Mouse (Mus musculus) forebrain, embryonic 10.5 days (tissue): ENCODE measurements around the gene Phc1. TPM values are rescaled to one million over a fixed set of nuclear protein-coding genes. Genes with fewer than 3 reads are reported as not detected.
"Not testable (repeated sequence)": the region's sequence is repeated elsewhere in the genome, so short reads cannot be mapped to it uniquely, and the experiment has no call there.

Experiments used
- DNase-seq: peaks from one replicate; pipeline ENCODE4 v3.0.0-alpha.2; 2017; ENCODE audit warnings: low spot score; ENCODE audit errors: extremely low spot score
- H3K27ac ChIP-seq: fragments of 300-500 bp; sonication (generic); 2 replicates; pipeline ENCODE4 v1.5.1; 2016; ENCODE audit warnings: mild to moderate bottlenecking
- H3K27me3 ChIP-seq: fragments of 300-500 bp; sonication (generic); 2 replicates; pipeline ENCODE4 v1.6.1; 2016; ENCODE audit warnings: mild to moderate bottlenecking; ENCODE audit not compliant: poor library complexity, severe bottlenecking
- H3K36me3 ChIP-seq: fragments of 300-500 bp; sonication (generic); replicated peaks from 2 replicates; pipeline ENCODE4 v1.6.1; 2016; ENCODE audit warnings: mild to moderate bottlenecking, moderate library complexity
- H3K4me1 ChIP-seq: fragments of 300-500 bp; sonication (generic); 2 replicates; pipeline ENCODE4 v1.6.1; 2016
- H3K4me3 ChIP-seq: fragments of 300-500 bp; sonication (generic); 2 replicates; pipeline ENCODE4 v1.5.1; 2016; ENCODE audit warnings: mild to moderate bottlenecking, moderate library complexity
- H3K9me3 ChIP-seq: fragments of 300-500 bp; sonication (generic); 2 replicates; pipeline ENCODE4 v1.6.1; 2016; ENCODE audit warnings: mild to moderate bottlenecking, moderate library complexity
- WGBS: fragments of 180-500 bp; shearing (Covaris S2); methylation state at CpG from one replicate; pipeline ENCODE4 v1.1.7; 2016; 5-methylcytosine and 5-hydroxymethylcytosine counted together
- polyA plus RNA-seq: library from polyadenylated mRNA; unstranded; fragments of >200 nt; fragmentation: Nextera tagmentation; extraction: Ambion mirVana; gene quantifications from 2 replicates; pipeline ENCODE4 v1.2.1, GENCODE M21; 2016

Gene Phc1
- polyA plus RNA-seq, 1 experiment from 2014 or later: 26.2 TPM

GRCm38 (mm10) chr6:122347326-122347725, 7.0 kb upstream of the Phc1 start:
- not testable (repeated sequence) for H3K4me3 ChIP-seq, H3K9me3 ChIP-seq, H3K27ac ChIP-seq, DNase-seq, H3K36me3 ChIP-seq, H3K27me3 ChIP-seq
- 68% methylated on average over 1 of the region's 1 CpGs for WGBS
- peaks cover 20% of the 10 kb centered on the region for H3K4me1 ChIP-seq

GRCm38 (mm10) chr6:122346399-122346798, 6.0 kb upstream of the Phc1 start:
- no peaks in the 10 kb centered on the region for H3K9me3 ChIP-seq
- H3K27ac ChIP-seq: no peak overlapping the region
- no peaks in the 10 kb centered on the region for H3K27me3 ChIP-seq
- no peaks in the 10 kb centered on the region for H3K36me3 ChIP-seq
- 86% methylated on average over 7 of the region's 7 CpGs for WGBS
- DNase-seq: no peak
- H3K4me1 ChIP-seq: peaks cover 26% of the 10 kb centered on the region
- H3K4me3 ChIP-seq: no peak overlapping the region

- no peaks in the 10 kb centered on the region for H3K27me3 ChIP-seq
- H3K4me3 ChIP-seq: no peak overlapping the region
- peaks cover 33% of the 10 kb centered on the region for H3K4me1 ChIP-seq
- 86% methylated on average over 6 of the region's 6 CpGs for WGBS
- no peak overlapping the region for H3K27ac ChIP-seq
- H3K36me3 ChIP-seq: no peaks in the 10 kb centered on the region
- DNase-seq: no peak
- no peaks in the 10 kb centered on the region for H3K9me3 ChIP-seq
Measured at GRCm38 (mm10) chr6:122345731-122346130, 5.4 kb upstream of the Phc1 start.

GRCm38 (mm10) chr6:122344386-122345116, 4.2 kb upstream of the Phc1 start:
- no peak overlapping the region for H3K4me3 ChIP-seq
- no peaks in the 10 kb centered on the region for H3K27me3 ChIP-seq
- H3K9me3 ChIP-seq: no peaks in the 10 kb centered on the region
- no peak for DNase-seq
- no peaks in the 10 kb centered on the region for H3K36me3 ChIP-seq
- H3K4me1 ChIP-seq: peaks cover 36% of the 10 kb centered on the region
- WGBS: 56% methylated on average over 9 of the region's 9 CpGs
- 0 out of 2 replicates have a peak overlapping the region, but pooled peaks have one; percentile 30 for H3K27ac ChIP-seq

- no peak overlapping the region for H3K4me3 ChIP-seq
- WGBS: 76% methylated on average over 10 of the region's 10 CpGs
- peaks cover 39% of the 10 kb centered on the region for H3K4me1 ChIP-seq
- H3K27me3 ChIP-seq: no peaks in the 10 kb centered on the region
- no peak overlapping the region for H3K27ac ChIP-seq
- no peak for DNase-seq
- no peaks in the 10 kb centered on the region for H3K9me3 ChIP-seq
- no peaks in the 10 kb centered on the region for H3K36me3 ChIP-seq
Measured at GRCm38 (mm10) chr6:122343719-122344118, 3.4 kb upstream of the Phc1 start.

- H3K4me1 ChIP-seq: peaks cover 55% of the 10 kb centered on the region
- H3K4me3 ChIP-seq: no peak overlapping the region
- no peaks in the 10 kb centered on the region for H3K27me3 ChIP-seq
- no peaks in the 10 kb centered on the region for H3K36me3 ChIP-seq
- DNase-seq: no peak
- no peak overlapping the region for H3K27ac ChIP-seq
- 15% methylated on average over 5 of the region's 5 CpGs for WGBS
- no peaks in the 10 kb centered on the region for H3K9me3 ChIP-seq
Measured at GRCm38 (mm10) chr6:122342125-122342524, 1.8 kb upstream of the Phc1 start.

- DNase-seq: no peak
- Histone ChIP-seq H3K4me1 (peaks cover 56% of the 10 kb centered on the region), H3K9me3 (no peaks in the 10 kb centered on the region), H3K4me3 (peak overlapping the region; percentile 80), H3K27ac (peak overlapping the region; percentile 96), H3K36me3 (peaks cover 6% of the 10 kb centered on the region), H3K27me3 (no peaks in the 10 kb centered on the region)
- 31% methylated on average over 7 of the region's 7 CpGs for WGBS
Measured at GRCm38 (mm10) chr6:122341038-122341810, 863 bp upstream of the Phc1 start.

GRCm38 (mm10) chr6:122339648-122340341, 566 bp downstream of the Phc1 start:
- peak; percentile 84 for DNase-seq
- peak overlapping the region; percentile 80 for H3K4me3 ChIP-seq
- H3K27me3 ChIP-seq: no peaks in the 10 kb centered on the region
- no peaks in the 10 kb centered on the region for H3K9me3 ChIP-seq
- peak overlapping the region; percentile 96 for H3K27ac ChIP-seq
- peaks cover 19% of the 10 kb centered on the region for H3K36me3 ChIP-seq
- H3K4me1 ChIP-seq: peaks cover 43% of the 10 kb centered on the region
- under 1% methylated on average over 38 of the region's 71 CpGs for WGBS

GRCm38 (mm10) chr6:122339047-122339647, 1.2 kb downstream of the Phc1 start:
- peak; percentile 67 for DNase-seq
- under 1% methylated on average over 46 of the region's 51 CpGs for WGBS
- no peaks in the 10 kb centered on the region for H3K27me3 ChIP-seq
- peaks cover 38% of the 10 kb centered on the region for H3K4me1 ChIP-seq
- peak overlapping the region; percentile 96 for H3K27ac ChIP-seq
- peaks cover 25% of the 10 kb centered on the region for H3K36me3 ChIP-seq
- peak overlapping the region; percentile 80 for H3K4me3 ChIP-seq
- no peaks in the 10 kb centered on the region for H3K9me3 ChIP-seq

- H3K27ac ChIP-seq: no peak overlapping the region
- 69% methylated on average over 6 of the region's 6 CpGs for WGBS
- no peak for DNase-seq
- no peaks in the 10 kb centered on the region for H3K9me3 ChIP-seq
- H3K4me1 ChIP-seq: peaks cover 38% of the 10 kb centered on the region
- no peaks in the 10 kb centered on the region for H3K27me3 ChIP-seq
- no peak overlapping the region for H3K4me3 ChIP-seq
- H3K36me3 ChIP-seq: peaks cover 41% of the 10 kb centered on the region
Measured at GRCm38 (mm10) chr6:122337546-122337945, 2.8 kb downstream of the Phc1 start.

- peaks cover 66% of the 10 kb centered on the region for H3K36me3 ChIP-seq
- no peak overlapping the region for H3K27ac ChIP-seq
- peaks cover 20% of the 10 kb centered on the region for H3K4me1 ChIP-seq
- WGBS: 87% methylated on average over 7 of the region's 7 CpGs
- no peaks in the 10 kb centered on the region for H3K9me3 ChIP-seq
- H3K27me3 ChIP-seq: no peaks in the 10 kb centered on the region
- no peak overlapping the region for H3K4me3 ChIP-seq
- DNase-seq: no peak
Measured at GRCm38 (mm10) chr6:122334786-122335340, 5.5 kb downstream of the Phc1 start.

GRCm38 (mm10) chr6:122333081-122333612, 7.2 kb downstream of the Phc1 start:
- H3K4me3 ChIP-seq: no peak overlapping the region
- H3K36me3 ChIP-seq: peaks cover 84% of the 10 kb centered on the region
- 92% methylated on average over 13 of the region's 13 CpGs for WGBS
- H3K9me3 ChIP-seq: no peaks in the 10 kb centered on the region
- no peak for DNase-seq
- no peak overlapping the region for H3K27ac ChIP-seq
- H3K4me1 ChIP-seq: peaks cover 11% of the 10 kb centered on the region
- H3K27me3 ChIP-seq: no peaks in the 10 kb centered on the region
